8 mouse cellular contexts compared by ENCODE assay signal in genomic region chr19:60789919-60790506, GRCm38 (mm10). TPM values are rescaled to one million over a fixed set of nuclear protein-coding genes. Genes with fewer than 3 reads are reported as not detected.
DNase-seq lines count a peak whose midpoint lies in the region; ATAC-seq and TF ChIP-seq lines count a peak whose summit lies in the region.

No protein-coding gene starts in this region.

- no peak for TF ChIP-seq POLR2A in testis, adult 2 months (IDR thresholded peaks at IDR 0.05; ENCODE audit: control insufficient read depth, low read depth, low read length)

- H3K4me1 ChIP-seq in embryonic facial prominence, embryonic 11.5 days (ENCODE audit: control insufficient read depth, insufficient read depth, low read length) = no peaks in the 10 kb centered on the region
- H3K4me1 ChIP-seq in intestine, postnatal 0 days (replicated peaks; ENCODE audit: control insufficient read depth, insufficient read depth, low read length) = 0 out of 2 replicates have a peak, but pooled peaks cover 3% of the 10 kb centered on the region
- H3K4me1 ChIP-seq in liver, embryonic 11.5 days (replicated peaks; ENCODE audit: control insufficient read depth, insufficient read depth, low read length) = peaks cover 18% of the 10 kb centered on the region
- no peaks in the 10 kb centered on the region; the same call in 1 of the 2 replicates for H3K4me1 ChIP-seq in testis, adult 2 months (ENCODE audit: control insufficient read depth, insufficient read depth, low read length)

- peak overlapping the region; percentile 98 for H3K27ac ChIP-seq in embryonic facial prominence, embryonic 11.5 days (replicated peaks; ENCODE audit: low read depth, low read length)
- peak overlapping the region; percentile 98 for H3K27ac ChIP-seq in intestine, postnatal 0 days (ENCODE audit: low read depth, low read length)
- H3K27ac ChIP-seq in liver, embryonic 11.5 days (ENCODE audit: low read depth, low read length) = peak overlapping the region; percentile 99
- peak overlapping the region; percentile 100 for H3K27ac ChIP-seq in testis, adult 2 months (ENCODE audit: control insufficient read depth, insufficient read depth, low read depth, low read length)

- peak; percentile 11 for DNase-seq in ovary, adult 18-20 months (ENCODE audit: low spot score)
- no peak for DNase-seq in ovary, postnatal 10 days (ENCODE audit: low spot score)
- peak; percentile 64 for DNase-seq in embryonic facial prominence, embryonic 11.5 days (ENCODE audit: low spot score)
- DNase-seq in heart, adult 11 months = peak; percentile 96
- peak; percentile 72 for DNase-seq in liver, embryonic 11.5 days (ENCODE audit: low spot score)

- H3K36me3 ChIP-seq in embryonic facial prominence, embryonic 11.5 days (replicated peaks; ENCODE audit: control insufficient read depth, insufficient read depth, low read depth, low read length) = no peaks in the 10 kb centered on the region
- H3K36me3 ChIP-seq in intestine, postnatal 0 days (ENCODE audit: control insufficient read depth, insufficient read depth) = no peaks in the 10 kb centered on the region
- no peaks in the 10 kb centered on the region for H3K36me3 ChIP-seq in liver, embryonic 11.5 days (ENCODE audit: control insufficient read depth, insufficient read depth, low read length)
- no peaks in the 10 kb centered on the region for H3K36me3 ChIP-seq in testis, adult 2 months (ENCODE audit: control insufficient read depth, insufficient read depth, low read length)

- no peak; the same call in 1 of the 2 replicates for ATAC-seq in embryonic facial prominence, embryonic 11.5 days (replicated peaks; ENCODE audit: insufficient number of reproducible peaks, low FRiP score, low TSS enrichment, low read depth)
- ATAC-seq in intestine, postnatal 0 days = peak; percentile 66
- peak; percentile 45 for ATAC-seq in liver, embryonic 11.5 days (replicated peaks; ENCODE audit: low FRiP score)
- ATAC-seq in monocyte, adult 5-6 weeks (replicated peaks; ENCODE audit: insufficient number of reproducible peaks, low FRiP score, low TSS enrichment, poor library complexity, severe bottlenecking) = peak; percentile 22; the same call in 1 of the 2 replicates

- peak overlapping the region; percentile 47 for H3K4me2 ChIP-seq in embryonic facial prominence, embryonic 11.5 days (ENCODE audit: low read depth, low read length)
- H3K4me2 ChIP-seq in intestine, postnatal 0 days (replicated peaks; ENCODE audit: low read depth) = peak overlapping the region; percentile 71
- peak overlapping the region; percentile 85 for H3K4me2 ChIP-seq in liver, embryonic 11.5 days

- TF ChIP-seq CTCF in intestine, postnatal 0 days (IDR thresholded peaks at IDR 0.05; ENCODE audit: low read depth) = 0 out of 2 replicates have a peak, but pooled peaks have one; percentile 1
- no peak for TF ChIP-seq CTCF in testis, adult 2 months (IDR thresholded peaks at IDR 0.05; ENCODE audit: control insufficient read depth, insufficient read depth, insufficient replicate concordance, low read depth, low read length)

- under 1% methylated on average over 54 of the region's 60 CpGs for WGBS in embryonic facial prominence, embryonic 11.5 days
- WGBS in intestine, postnatal 0 days = under 1% methylated on average over 60 of the region's 60 CpGs
- WGBS in liver, embryonic 11.5 days = under 1% methylated on average over 60 of the region's 60 CpGs

- H3K4me3 ChIP-seq in embryonic facial prominence, embryonic 11.5 days (ENCODE audit: low read depth, low read length) = peak overlapping the region; percentile 98
- peak overlapping the region; percentile 78 for H3K4me3 ChIP-seq in intestine, postnatal 0 days (ENCODE audit: low read depth, low read length)
- peak overlapping the region; percentile 100 for H3K4me3 ChIP-seq in liver, embryonic 11.5 days (ENCODE audit: low read depth, low read length)
- peak overlapping the region; percentile 100 for H3K4me3 ChIP-seq in testis, adult 2 months (ENCODE audit: control insufficient read depth, low read depth, low read length)

- no peaks in the 10 kb centered on the region for H3K9me3 ChIP-seq in embryonic facial prominence, embryonic 11.5 days (replicated peaks; ENCODE audit: control insufficient read depth, low read length)
- no peaks in the 10 kb centered on the region for H3K9me3 ChIP-seq in intestine, postnatal 0 days (ENCODE audit: control insufficient read depth)
- H3K9me3 ChIP-seq in liver, embryonic 11.5 days (ENCODE audit: control insufficient read depth, low read length) = no peaks in the 10 kb centered on the region

- H3K9ac ChIP-seq in embryonic facial prominence, embryonic 11.5 days (replicated peaks; ENCODE audit: low read length) = peak overlapping the region; percentile 100
- H3K9ac ChIP-seq in intestine, postnatal 0 days (ENCODE audit: low read depth, low read length) = peak overlapping the region; percentile 99
- peak overlapping the region; percentile 100 for H3K9ac ChIP-seq in liver, embryonic 11.5 days (ENCODE audit: low read depth, low read length)

- H3K27me3 ChIP-seq in embryonic facial prominence, embryonic 11.5 days (ENCODE audit: control insufficient read depth, insufficient read depth, low read length) = no peaks in the 10 kb centered on the region
- H3K27me3 ChIP-seq in intestine, postnatal 0 days (replicated peaks; ENCODE audit: control insufficient read depth, insufficient read depth, low read length) = no peaks in the 10 kb centered on the region
- no peaks in the 10 kb centered on the region for H3K27me3 ChIP-seq in liver, embryonic 11.5 days (replicated peaks; ENCODE audit: control insufficient read depth, insufficient read depth, low read length)
- no peaks in the 10 kb centered on the region for H3K27me3 ChIP-seq in testis, adult 2 months (ENCODE audit: control insufficient read depth, insufficient read depth, low read length)

RNA-seq across cellular contexts. Expression of gene Eif3a, which starts 0.4 kb away (rescaled TPM):
- polyA plus RNA-seq in embryonic facial prominence, embryonic 11.5 days (2014; fragmentation: Nextera tagmentation; extraction: Ambion mirVana) = 184 and 200 TPM in 2 replicates
- polyA plus RNA-seq in intestine, postnatal 0 days (2015; fragmentation: Nextera tagmentation; extraction: Ambion mirVana) = 57.2 and 64.2 TPM in 2 replicates
- polyA plus RNA-seq in liver, embryonic 11.5 days (2014; fragmentation: Nextera tagmentation; extraction: Ambion mirVana) = 199 and 208 TPM in 2 replicates
- 331 to 382 TPM (median 343 TPM) in 3 replicates for total RNA-seq in monocyte, adult 5-6 weeks (2017)
- polyA plus RNA-seq in testis, adult 2 months (2012; rRNA removed) = 37.3 and 51.9 TPM in 2 replicates

RNA-seq across cellular contexts. Expression of gene Fam45a, which starts 21.4 kb away (rescaled TPM):
- 35.8 and 38.0 TPM in 2 replicates for polyA plus RNA-seq in embryonic facial prominence, embryonic 11.5 days (2014; fragmentation: Nextera tagmentation; extraction: Ambion mirVana)
- polyA plus RNA-seq in intestine, postnatal 0 days (2015; fragmentation: Nextera tagmentation; extraction: Ambion mirVana) = 26.0 and 29.2 TPM in 2 replicates
- 34.1 and 36.0 TPM in 2 replicates for polyA plus RNA-seq in liver, embryonic 11.5 days (2014; fragmentation: Nextera tagmentation; extraction: Ambion mirVana)
- 35.4 to 39.8 TPM (median 39.7 TPM) in 3 replicates for total RNA-seq in monocyte, adult 5-6 weeks (2017)
- 50.1 and 67.7 TPM in 2 replicates for polyA plus RNA-seq in testis, adult 2 months (2012; rRNA removed)

RNA-seq across cellular contexts. Expression of gene Nanos1, which starts 34.2 kb away (rescaled TPM):
- 2.3 TPM in 2 replicates for polyA plus RNA-seq in embryonic facial prominence, embryonic 11.5 days (2014; fragmentation: Nextera tagmentation; extraction: Ambion mirVana)
- 0.60 and 0.67 TPM in 2 replicates for polyA plus RNA-seq in intestine, postnatal 0 days (2015; fragmentation: Nextera tagmentation; extraction: Ambion mirVana)
- polyA plus RNA-seq in liver, embryonic 11.5 days (2014; fragmentation: Nextera tagmentation; extraction: Ambion mirVana) = 1.2 and 1.4 TPM in 2 replicates
- 1.1 to 1.9 TPM (median 1.1 TPM) in 3 replicates for total RNA-seq in monocyte, adult 5-6 weeks (2017)
- polyA plus RNA-seq in testis, adult 2 months (2012; rRNA removed) = 0.41 and 0.52 TPM in 2 replicates
